Mouse (Mus musculus): Measurements from ENCODE around the gene Fndc3b. TPM values are rescaled to one million over a fixed set of nuclear protein-coding genes. Genes with fewer than 3 reads are reported as not detected.

Gene Fndc3b
- total RNA-seq, 2 experiments from 2014 or later = 24.0 TPM

DNA sequence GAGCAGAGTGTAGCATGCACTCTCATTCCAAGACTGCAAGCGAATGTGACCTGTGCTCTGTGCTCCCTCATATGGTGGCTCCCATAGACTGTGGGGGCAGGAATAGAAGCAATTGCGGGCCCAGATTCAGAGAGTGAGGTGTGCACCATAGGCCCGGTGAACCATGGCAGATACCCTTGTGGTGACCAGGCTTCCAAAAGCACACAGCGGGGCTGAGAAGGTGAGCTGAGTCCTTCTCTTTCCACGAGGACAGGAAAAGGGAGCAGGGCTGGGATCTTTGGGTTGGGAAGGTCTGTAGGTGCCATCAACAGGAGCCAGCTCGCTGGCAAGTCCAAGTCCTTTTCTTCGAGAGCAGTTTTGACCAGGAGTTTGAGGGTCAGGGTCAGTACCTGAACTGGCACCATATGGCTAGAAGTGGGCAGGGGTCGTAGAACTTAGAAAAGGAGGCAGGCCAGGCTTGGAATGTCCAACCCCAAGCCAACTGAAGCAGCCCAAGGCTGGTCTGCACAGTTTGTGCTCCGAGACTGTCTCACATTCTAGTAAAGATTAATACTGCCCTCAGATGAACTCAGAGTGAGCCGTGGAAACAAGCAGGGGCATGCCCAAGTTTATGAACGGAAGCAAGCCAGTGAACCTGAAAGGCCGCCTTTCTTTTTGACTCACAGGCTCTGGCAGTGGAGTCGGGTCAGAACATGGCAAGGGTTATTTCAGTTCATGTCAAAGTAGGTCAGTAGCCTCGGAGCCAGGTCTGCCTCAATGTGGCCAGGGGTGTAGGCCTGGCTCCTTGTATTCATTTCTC is 237.1 kb downstream of the Fndc3b start:
- DNase-seq (ENCODE audit: low spot score in 2 of 2) = no peak

DNA sequence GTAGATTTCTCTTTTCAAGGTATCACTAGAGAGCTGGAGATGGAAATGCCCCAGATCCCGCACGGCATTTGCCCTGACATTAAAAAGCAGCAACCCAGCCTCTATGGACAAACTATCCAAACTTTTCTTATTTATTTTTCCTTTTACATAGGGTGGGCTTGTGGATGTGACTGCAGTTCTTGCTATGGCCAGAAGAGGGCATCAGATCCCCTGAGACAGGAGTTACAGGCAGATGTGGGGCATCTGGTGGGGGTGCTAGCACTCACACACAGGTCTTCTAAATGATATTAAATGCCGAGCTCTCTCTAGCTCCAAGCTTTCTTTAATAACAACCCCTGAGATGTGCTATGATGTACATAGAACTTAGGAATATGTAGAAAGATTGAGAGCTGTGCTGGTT is 238.3 kb downstream of the Fndc3b start:
- DNase-seq (ENCODE audit: low spot score in 2 of 2) = no peak

DNA sequence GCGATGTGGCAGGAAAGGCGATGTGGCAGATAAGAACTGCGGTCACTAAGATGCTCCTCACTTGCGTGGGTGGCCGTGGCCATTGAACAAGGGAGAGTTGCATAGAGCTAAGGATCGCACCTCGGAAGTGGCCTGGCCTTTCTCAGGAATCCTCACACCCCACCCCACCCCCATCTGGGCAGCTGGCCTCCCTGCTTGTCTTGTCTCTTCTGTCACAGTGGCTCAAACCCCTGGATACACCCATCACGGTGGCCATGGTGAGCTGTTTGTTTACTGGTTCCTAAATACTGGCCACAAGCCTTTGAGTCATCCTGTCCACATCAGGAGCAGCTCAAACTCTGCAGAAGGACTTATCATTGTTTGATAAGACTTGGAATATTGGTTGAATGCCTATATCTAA is 240.3 kb downstream of the Fndc3b start:
- no peak for DNase-seq (ENCODE audit: low spot score in 2 of 2)

DNA sequence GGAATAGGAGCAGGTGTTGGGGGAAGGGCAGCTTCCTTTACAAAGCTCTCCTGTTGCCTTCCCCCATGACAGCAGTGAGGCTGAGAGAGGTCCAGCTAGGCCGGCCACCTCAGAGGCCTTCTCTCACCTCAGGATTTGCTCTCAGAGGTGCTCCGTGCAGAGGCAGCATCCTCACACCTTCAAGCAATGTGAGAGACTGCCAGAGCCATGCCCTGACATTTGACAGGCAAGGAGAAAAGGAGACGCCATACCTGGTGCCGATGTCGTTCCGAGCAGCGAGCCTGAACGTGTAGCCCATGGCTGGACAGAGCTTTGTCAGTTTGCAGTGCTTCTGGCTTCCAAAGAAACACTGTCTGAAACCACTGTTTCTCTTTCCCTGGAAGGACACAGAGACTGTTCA is 241.1 kb downstream of the Fndc3b start:
- no peak for DNase-seq (ENCODE audit: low spot score in 2 of 2)

DNA sequence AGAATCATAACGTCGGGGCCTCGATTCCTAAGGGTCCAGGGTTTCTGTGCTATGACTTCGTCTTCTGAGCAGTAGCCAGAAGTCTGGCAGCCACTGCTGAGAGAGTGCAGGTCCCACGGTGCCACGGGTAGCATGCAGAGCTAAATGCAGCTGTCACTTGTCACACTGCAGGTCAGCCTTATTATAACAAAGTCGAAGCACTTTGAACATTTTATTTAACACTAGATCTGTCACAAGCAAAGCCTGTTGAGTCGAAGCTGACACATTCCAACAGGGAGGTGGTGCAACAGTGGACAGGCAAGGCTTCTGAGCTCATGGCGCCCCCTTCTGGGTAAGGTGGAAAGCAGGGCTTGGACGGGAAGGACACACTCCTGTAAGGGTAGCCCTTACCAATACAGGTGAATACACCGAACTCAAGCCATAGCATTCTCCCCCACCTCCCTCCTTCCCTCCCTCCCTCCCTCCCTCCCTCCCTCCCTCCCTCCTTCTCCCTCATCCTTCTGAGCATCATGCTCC is 243.5 kb downstream of the Fndc3b start:
- no peak for DNase-seq (ENCODE audit: low spot score in 2 of 2)

DNA sequence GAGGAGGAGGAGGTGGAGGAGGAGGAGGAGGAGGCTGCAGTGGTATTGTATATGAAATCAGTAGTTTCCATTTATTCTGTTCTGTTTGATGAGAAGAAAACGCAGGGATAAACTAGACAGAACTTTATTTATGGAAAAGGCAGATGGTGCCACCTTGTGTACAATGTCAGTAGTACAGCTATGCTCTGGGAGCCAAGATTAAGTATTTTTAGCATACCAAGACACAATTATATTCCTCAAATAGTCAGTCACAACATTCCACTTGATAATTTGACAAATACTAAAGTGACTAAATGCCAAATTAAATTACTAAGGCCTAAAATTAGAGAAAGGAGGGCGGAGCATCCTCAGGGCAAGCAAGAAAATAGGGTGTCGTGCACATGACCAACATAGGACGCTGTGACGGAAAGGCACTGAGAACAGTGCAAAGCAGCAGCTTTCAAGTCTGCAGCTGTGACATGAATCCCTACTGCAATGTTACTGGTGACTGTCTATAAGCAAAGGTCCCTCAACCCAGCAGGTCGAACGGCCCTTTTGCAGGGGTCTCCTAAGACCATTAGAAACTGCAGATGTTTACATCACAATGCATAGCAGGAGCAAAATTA is 244.7 kb downstream of the Fndc3b start:
- DNase-seq (ENCODE audit: low spot score in 2 of 2) = peak; percentile 36 to 70

DNA sequence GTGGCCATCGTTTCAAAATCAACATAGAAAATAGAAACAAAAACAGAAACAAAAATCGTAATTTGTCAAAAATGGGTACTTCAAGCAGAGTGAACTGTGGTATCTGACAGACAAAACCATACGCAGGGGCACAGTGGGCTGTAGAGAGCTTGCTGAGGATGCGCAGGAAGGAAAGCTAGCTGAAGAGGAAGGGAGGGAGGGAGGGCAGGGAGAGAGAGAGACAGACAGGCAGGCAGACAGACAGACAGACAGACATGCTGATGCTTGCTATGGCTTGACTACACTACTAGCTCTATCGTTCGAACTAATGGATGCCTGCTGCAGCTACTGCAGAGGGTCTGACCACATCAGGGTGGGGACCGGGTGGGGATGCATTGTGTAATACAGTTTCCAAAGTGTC is 247.7 kb downstream of the Fndc3b start:
- DNase-seq (ENCODE audit: low spot score in 2 of 2) = no peak

DNA sequence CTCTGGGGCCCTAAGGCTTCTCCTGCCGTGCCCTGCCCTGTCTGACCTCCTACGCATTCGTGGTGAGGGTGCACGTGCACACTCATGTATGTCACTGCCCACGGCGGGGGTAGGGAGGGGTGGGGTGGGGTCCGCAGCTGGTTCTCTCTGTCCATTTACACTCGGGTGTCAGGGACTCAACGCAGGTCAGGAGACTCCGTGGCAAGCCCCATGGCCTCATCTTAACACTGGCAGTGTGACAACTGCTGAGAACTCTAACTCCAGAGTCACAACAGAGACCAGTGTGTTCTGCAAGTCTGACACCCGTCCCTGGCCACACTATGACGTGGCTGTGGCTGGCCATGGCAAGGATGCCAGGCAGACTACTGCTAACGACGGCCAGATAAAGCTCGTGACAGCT is 248.2 kb downstream of the Fndc3b start:
- DNase-seq (ENCODE audit: low spot score in 2 of 2) = no peak

DNA sequence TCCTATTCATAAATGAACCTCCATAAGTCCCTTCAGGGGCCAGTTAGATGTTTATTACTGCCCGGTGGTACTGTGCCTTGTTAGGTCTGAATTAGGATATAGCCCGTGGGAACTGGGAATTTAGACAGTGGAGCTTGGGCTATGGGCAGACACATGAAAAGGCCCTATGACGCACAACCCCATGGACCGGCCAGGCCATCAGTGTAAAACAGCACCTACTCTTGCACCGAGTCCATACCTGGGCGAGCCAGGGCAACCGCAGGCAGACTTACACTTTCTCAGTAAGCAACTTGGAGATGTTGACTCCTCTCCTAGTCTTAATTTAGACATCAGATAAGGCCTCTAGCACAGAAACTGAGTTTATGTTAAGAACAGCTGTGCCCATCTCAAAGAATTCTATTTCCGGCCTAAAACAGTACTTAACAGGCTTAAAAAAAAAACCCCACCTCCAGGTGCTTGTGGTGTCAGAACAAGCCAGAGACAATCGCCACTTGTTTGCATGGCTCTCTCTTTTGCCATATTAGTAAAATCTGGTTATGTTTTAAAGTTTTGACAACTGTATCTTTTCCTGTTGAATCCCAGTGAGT is 248.7 kb downstream of the Fndc3b start:
- no peak for DNase-seq (ENCODE audit: low spot score in 2 of 2)

DNA sequence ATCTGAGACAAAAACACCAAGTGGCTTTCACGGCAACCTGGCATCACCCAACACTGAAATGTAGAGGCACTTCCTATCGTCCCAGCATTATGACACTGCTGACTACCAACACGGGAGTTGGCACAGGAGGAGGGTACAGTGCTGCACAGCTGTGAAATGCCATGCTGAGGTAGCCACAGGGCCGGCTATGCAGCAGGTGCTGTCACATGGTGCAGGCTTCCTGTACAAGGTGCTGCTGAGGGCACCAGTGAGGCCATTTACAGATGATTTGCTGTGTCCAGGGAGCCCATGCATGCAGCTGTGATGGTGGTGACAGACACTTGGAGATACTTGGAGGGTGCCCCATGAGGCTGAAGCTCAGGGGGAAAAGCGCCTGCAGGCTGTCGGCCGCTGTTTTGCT is 249.2 kb downstream of the Fndc3b start:
- no peak for DNase-seq (ENCODE audit: low spot score in 2 of 2)

DNA sequence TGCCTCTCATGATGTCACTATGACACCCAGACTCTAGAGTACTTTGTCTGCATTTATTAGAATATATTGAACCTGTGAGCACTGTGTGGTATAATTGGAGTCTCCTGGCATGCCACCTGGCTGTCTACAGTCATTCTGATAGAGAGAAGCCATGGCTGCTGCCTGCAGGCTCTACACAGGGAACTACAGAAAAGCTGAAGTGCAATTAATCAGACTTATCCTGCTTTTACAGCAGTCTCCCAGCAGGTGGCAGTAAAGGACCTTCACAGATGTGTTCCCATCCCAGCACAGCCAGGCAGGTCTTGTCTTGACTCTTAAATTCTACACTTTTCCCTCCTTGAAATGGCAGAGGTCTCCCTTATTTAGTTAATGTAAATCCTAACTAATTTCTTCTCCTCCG is 250.1 kb downstream of the Fndc3b start:
- DNase-seq (ENCODE audit: low spot score in 2 of 2) = peak; percentile 71 to 87

DNA sequence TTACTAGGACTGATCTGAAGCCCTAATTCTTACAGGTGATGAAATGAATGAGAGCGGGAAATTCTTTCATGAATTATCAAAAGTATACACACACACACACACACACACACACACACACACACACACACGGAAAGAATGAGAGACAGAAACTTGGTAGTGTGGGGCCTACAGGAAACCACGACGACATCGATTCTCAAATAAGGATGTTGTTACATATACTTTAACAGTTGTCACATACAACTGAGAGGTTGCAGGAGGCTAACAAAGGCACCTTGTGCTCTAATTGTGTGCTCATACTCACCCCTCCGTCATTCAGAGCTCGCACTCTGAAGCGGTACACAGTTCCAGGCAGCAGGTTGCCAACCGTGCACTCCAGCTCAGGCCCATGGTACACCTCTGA is 252.7 kb downstream of the Fndc3b start:
- DNase-seq (ENCODE audit: low spot score in 2 of 2) = no peak

DNA sequence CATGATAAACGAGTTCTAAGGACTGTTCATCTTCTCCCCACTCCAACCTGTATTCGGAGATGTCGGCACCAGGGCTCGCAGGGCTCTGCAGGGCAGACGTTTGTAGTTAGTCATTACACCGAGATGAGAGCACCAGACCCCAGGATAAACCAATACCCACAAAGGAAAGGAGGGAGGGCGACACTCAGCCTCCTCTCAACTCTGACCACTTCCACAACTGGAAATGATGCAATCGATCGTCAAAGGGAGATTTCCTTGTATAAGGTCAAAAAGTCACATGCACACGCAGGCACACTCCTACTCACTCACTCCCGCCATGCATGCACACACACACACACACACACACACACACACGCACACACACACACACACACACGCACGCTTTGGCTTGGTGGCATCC is 254.6 kb downstream of the Fndc3b start:
- DNase-seq (ENCODE audit: low spot score in 2 of 2) = no peak

DNA sequence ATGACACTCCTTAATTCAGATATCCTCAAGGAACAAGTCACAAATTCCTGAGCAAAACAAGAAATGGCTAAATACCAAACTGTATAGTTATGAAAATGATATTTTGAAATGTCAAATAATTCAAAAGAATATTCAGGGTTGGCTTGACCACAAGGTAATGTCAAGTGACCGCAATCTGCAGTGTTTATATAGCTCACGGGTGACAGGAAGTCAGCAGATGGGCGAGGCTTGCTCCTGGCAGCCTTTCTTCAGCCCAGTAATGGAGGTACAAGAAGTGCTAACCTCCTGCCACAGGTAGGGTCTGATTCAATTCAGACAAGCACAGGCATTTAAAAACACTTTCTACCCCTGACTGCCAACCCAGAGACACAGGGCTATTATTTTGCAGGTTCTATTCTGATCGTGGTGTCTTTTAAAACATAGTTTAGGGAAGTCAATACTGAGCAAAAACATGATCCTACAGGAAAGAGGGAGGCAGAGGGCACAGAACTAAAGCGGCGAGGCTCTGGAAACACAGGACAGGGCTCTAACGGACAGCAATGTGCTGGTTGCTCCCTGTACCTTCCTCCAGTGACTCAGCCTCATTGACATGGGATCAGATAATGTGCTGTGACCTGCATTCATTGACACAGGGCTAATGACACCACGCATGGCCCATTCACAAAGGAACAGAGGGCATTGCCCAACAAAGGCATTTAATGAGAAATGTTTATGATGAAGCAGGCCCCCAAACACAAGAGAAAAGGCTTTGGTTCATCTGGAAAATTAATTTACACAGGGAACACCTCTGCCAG is 256.5 kb downstream of the Fndc3b start:
- DNase-seq (ENCODE audit: low spot score in 2 of 2) = no peak

DNA sequence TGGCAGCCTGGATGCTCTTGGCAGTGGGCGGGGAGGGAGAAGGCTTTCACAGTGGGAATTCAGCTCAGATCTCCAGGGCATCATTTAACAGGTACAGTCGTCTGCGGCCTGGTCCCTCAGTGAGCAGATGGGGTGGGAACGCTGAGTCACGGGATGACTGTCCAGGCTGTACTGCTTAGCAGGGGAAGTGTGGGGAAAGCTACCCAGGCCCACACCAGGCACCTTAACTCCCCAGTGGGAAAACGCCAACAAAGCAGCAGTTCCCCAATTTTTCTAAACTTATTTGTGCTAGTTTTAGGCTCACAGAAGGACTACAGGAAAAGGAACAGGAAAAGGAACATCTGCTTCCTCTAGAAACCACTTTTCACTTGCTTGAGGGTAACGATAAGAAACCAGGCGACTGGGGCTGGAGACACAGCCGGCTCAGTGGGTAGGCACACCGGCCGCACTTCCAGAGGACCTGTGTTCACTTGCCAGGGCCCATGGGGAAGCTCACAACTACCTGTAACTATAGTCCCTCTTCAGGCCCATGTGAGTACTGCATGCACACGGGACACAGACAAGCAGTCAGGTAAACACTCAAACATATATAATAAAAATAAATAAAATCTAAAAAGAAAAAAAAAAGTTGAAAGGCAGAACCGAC is 257.5 kb downstream of the Fndc3b start:
- DNase-seq (ENCODE audit: low spot score in 2 of 2) = peak; percentile 24 to 33

DNA sequence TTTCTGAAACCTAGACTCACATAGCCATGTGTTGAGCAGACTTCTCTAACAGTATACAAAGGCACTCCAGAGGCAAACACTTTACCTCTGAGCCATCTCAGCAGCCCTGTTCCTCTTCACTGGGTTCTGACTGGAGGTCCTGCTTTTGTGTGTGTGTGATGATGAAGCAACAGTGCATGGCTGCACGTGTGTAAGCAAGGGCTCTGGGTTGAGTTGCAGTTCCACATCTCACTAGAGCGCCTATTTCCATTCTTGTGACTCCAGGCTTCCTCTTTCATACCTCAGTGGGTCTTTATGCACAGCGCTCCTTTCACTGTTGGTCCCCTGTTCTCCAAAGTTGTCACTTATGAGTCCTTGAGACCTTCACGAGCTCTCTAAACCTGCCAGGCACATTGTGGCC is 261.7 kb downstream of the Fndc3b start:
- no peak for DNase-seq (ENCODE audit: low spot score in 2 of 2)

DNA sequence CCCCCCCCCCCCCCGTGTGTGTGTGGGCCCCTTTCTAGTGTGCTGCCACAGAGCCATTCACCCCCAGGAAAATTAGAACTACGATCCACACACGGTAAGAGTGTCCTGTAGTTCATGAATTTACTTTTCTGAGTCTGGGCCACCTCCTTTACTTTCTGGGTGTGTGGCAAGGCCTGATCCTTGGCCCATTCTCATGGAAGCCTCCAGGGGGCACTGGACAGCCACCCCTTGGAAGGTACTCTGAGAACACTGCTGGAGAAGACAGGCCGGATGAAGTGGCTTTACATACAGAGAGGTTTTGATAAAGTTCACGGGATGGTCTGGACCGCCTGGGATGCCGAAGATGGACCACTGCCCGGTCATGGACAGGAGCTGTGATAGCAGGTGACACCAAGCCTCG is 262.7 kb downstream of the Fndc3b start:
- no peak for DNase-seq (ENCODE audit: low spot score in 2 of 2)

DNA sequence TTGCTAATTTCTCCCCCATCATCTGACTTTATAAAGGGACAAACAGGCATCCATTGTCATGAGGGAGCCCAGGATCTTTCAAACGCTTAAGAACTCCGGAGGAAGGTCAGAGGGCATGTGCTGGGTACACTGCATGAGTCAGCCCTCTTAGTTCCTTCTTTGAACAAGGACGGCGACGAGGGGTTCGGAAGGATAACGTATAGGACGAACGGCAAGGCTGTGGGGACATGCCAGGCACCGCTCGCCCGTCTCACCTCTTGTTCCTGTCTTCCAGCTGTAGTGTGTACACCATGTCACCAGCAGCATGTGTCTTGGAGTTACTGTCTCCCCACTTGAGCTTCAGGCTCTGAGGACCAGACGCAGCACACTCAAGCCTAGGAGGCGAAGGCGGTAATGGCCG is 271.4 kb downstream of the Fndc3b start:
- DNase-seq (ENCODE audit: low spot score in 2 of 2) = no peak

DNA sequence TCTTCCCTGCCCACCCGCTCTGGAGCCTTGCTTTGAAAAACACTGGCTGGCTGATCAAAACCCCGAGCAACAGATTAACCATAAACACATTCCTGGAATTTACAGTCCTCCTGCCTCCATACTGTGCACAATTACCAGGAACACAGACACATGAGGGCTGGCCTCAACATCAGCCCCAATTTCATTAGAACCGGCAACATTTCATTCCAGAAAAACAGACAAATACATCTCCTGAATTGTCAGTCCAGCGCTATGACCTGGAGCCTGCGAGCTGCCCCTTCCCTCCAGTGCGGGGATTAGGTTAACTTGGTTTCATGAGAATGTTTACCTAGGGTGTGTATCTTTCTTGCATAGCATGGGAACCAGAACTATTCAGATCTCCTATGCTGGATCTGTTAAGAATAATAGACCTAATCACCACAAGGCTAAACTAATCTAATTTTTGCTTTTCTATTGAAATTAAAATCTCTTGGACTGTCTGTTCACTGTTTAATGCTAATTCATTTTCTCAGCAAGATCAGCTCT is 275.9 kb downstream of the Fndc3b start:
- DNase-seq (ENCODE audit: low spot score in 2 of 2) = no peak

DNA sequence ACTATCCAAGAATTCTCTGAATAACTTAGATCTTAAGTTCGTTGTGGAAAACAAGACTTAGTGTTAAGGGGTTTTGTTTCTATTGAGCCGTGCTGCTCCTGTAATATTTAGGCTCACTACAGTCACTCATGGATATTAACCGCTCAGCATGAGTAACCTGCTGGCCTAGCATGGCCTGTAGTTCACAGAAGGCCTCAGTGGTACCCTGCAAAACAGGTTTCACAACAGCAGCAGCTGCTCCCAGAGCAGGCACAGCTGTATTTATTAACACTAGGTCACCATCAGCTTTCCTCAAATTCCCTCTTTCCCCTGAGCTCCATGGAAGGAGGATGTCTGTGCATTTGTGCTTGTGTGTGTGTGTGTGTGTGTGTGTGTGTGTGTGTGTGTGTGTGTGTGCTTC is 278.1 kb downstream of the Fndc3b start:
- DNase-seq (ENCODE audit: low spot score in 2 of 2) = no peak

Data from left cerebral cortex, adult 18-20 months (tissue).